47 mouse cellular contexts compared by ENCODE assay signal in genomic region chr2:154758454-154758853, GRCm38 (mm10). TPM values are rescaled to one million over a fixed set of nuclear protein-coding genes. Genes with fewer than 3 reads are reported as not detected.
"Had no signal": no experiment of that assay in that cellular context is flagged by ENCODE, and none has a peak within 500 bp of the region (broad histone marks: within the 10 kb centered on the region; RNA-seq: fewer than 3 reads in every experiment).

No protein-coding gene starts in this region.

- H3K36me3 ChIP-seq: limb, embryonic 10.5 days; limb, embryonic 12.5 days; limb, embryonic 15.5 days; liver, embryonic 12.5 days; liver, embryonic 13.5 days; liver, embryonic 15.5 days; lung, embryonic 15.5 days; midbrain, embryonic 10.5 days; midbrain, embryonic 12.5 days; midbrain, embryonic 13.5 days; midbrain, embryonic 15.5 days had no signal

- H3K9ac ChIP-seq: limb, embryonic 12.5 days; limb, embryonic 13.5 days; limb, embryonic 15.5 days; liver, embryonic 12.5 days; liver, embryonic 13.5 days; liver, embryonic 14.5 days; liver, embryonic 15.5 days; liver, postnatal 0 days; lung, embryonic 14.5 days; lung, embryonic 15.5 days; midbrain, embryonic 12.5 days; midbrain, embryonic 13.5 days; midbrain, embryonic 15.5 days had no signal

- H3K4me1 ChIP-seq: midbrain, embryonic 10.5 days; midbrain, embryonic 12.5 days; midbrain, embryonic 13.5 days; midbrain, embryonic 15.5 days had no signal

- DNase-seq: left cerebral cortex, postnatal 4 days; liver; liver, embryonic 13.5 days; liver, postnatal 0 days; lung, adult 18-20 months; lung, adult 2 months; lung, embryonic 14.5 days; lung, postnatal 10 days; lung, postnatal 14 days; lung, postnatal 36 days; lung, postnatal 4 days; midbrain, embryonic 14.5 days had no signal

- H3K9me3 ChIP-seq: limb, embryonic 10.5 days; limb, embryonic 15.5 days; liver, embryonic 12.5 days; liver, embryonic 13.5 days; liver, embryonic 15.5 days; lung, embryonic 15.5 days; megakaryocyte, embryonic 14.5 days; midbrain, embryonic 10.5 days; midbrain, embryonic 12.5 days; midbrain, embryonic 13.5 days; midbrain, embryonic 15.5 days had no signal

- H3K4me2 ChIP-seq: limb, embryonic 12.5 days; limb, embryonic 13.5 days; limb, embryonic 15.5 days; liver, embryonic 11.5 days; liver, embryonic 12.5 days; liver, embryonic 13.5 days; liver, embryonic 15.5 days; lung, embryonic 14.5 days; lung, embryonic 15.5 days; midbrain, embryonic 11.5 days; midbrain, embryonic 12.5 days; midbrain, embryonic 13.5 days; midbrain, embryonic 15.5 days had no signal

- H3K4me3 ChIP-seq: limb, embryonic 10.5 days; limb, embryonic 12.5 days; limb, embryonic 13.5 days; limb, embryonic 15.5 days; liver, embryonic 12.5 days; liver, embryonic 13.5 days; liver, embryonic 15.5 days; lung, embryonic 15.5 days; megakaryocyte, embryonic 14.5 days; midbrain, embryonic 10.5 days; midbrain, embryonic 12.5 days; midbrain, embryonic 13.5 days; midbrain, embryonic 15.5 days; myocyte had no signal

- H3K27ac ChIP-seq: limb, embryonic 10.5 days; limb, embryonic 12.5 days; limb, embryonic 13.5 days; limb, embryonic 15.5 days; liver, embryonic 12.5 days; liver, embryonic 13.5 days; liver, embryonic 14.5 days; liver, embryonic 15.5 days; lung, embryonic 15.5 days; macrophage; midbrain, embryonic 10.5 days; midbrain, embryonic 12.5 days; midbrain, embryonic 13.5 days; midbrain, embryonic 15.5 days had no signal

- H3K27me3 ChIP-seq: limb, embryonic 12.5 days; limb, embryonic 13.5 days; limb, embryonic 15.5 days; liver, embryonic 12.5 days; liver, embryonic 13.5 days; liver, embryonic 15.5 days; lung, embryonic 15.5 days; midbrain, embryonic 12.5 days; midbrain, embryonic 13.5 days; midbrain, embryonic 15.5 days had no signal

RNA-seq across cellular contexts. Expression of gene Gm14214, which starts 11.4 kb away (rescaled TPM):
- total RNA-seq: left cerebral cortex, adult 8-10 months; left cerebral cortex, postnatal 10 days; left cerebral cortex, postnatal 14 days; left cerebral cortex, postnatal 25 days; left cerebral cortex, postnatal 36 days; left cerebral cortex, postnatal 4 days; liver, adult 2 months; megakaryocyte progenitor cell, adult 5-6 weeks; megakaryocyte, adult 5-6 weeks; megakaryocyte-erythroid progenitor cell, adult 5-6 weeks; midbrain, postnatal 0 days; monocyte, adult 5-6 weeks had no signal
- polyA plus RNA-seq: limb, embryonic 10.5 days; limb, embryonic 11.5 days; limb, embryonic 12.5 days; limb, embryonic 13.5 days; limb, embryonic 14.5 days; limb, embryonic 15.5 days; liver, adult 2 months; liver, embryonic 11.5 days; liver, embryonic 12.5 days; liver, embryonic 13.5 days; liver, embryonic 14.5 days; liver, embryonic 15.5 days; liver, embryonic 16.5 days; liver, postnatal 0 days; lung, adult 2 months; lung, embryonic 14.5 days; lung, embryonic 15.5 days; lung, embryonic 16.5 days; lung, postnatal 0 days; macrophage; midbrain, embryonic 10.5 days; midbrain, embryonic 11.5 days; midbrain, embryonic 12.5 days; midbrain, embryonic 13.5 days; midbrain, embryonic 14.5 days; midbrain, embryonic 15.5 days; midbrain, embryonic 16.5 days; midbrain, postnatal 0 days; myocyte; neural tube, embryonic 11.5 days had no signal

RNA-seq across cellular contexts. Expression of gene a, which starts 32.7 kb away (rescaled TPM):
- total RNA-seq: left cerebral cortex, adult 8-10 months; left cerebral cortex, postnatal 14 days; left cerebral cortex, postnatal 25 days; left cerebral cortex, postnatal 36 days; liver, adult 2 months; megakaryocyte progenitor cell, adult 5-6 weeks; megakaryocyte, adult 5-6 weeks; megakaryocyte-erythroid progenitor cell, adult 5-6 weeks; midbrain, postnatal 0 days; monocyte, adult 5-6 weeks had no signal
- polyA plus RNA-seq: liver, adult 2 months; liver, embryonic 16.5 days; liver, postnatal 0 days; lung, adult 2 months; lung, embryonic 14.5 days; lung, embryonic 15.5 days; lung, embryonic 16.5 days; lung, postnatal 0 days; macrophage; myocyte had no signal
